Mouse (Mus musculus): ENCODE data around the gene Plekhb2.
A peak's percentile ranks its signal among the peaks of the same experiment; 100 is the strongest.

Plekhb2 gene

DNA sequence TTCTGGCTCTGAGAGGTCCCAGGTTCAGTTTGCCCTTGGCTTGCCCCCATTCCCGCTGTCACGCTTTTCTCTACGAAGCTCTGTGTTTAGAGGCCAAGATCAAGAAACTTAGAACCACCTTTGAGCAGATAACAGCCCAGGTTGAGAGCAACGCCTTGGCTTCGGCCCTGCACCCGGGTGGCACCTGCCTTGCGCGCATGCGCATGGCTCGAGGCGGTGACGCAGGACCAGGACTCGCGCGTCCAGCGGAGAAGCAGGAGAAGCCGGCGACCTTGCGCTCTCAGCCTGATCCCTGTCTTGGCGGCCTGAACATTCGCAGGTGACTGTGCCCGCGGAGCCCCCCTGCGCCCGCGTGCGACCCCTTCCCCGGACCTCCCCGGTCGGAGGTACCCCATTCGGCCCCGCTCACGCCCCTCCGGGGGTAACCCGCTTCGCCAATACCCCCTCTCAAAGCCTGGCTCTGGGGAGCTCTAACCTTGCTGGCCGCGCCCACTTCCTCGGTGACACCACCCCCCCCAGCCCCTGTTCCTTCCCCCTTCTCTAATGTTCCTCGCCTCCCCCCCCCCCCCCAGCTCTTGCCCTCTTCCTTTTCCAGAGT, at the start of gene Plekhb2:
TSS of gene Plekhb2 (plus strand) at position 232 of the 598 bp plus-strand sequence.
- peak; percentile 95 to 97 for DNase-seq

- peak; percentile 73 to 81 for DNase-seq
These were observed 48.0 kb upstream of the Plekhb2 start for GRCm38 (mm10) chr1:34801616-34802289.

DNA sequence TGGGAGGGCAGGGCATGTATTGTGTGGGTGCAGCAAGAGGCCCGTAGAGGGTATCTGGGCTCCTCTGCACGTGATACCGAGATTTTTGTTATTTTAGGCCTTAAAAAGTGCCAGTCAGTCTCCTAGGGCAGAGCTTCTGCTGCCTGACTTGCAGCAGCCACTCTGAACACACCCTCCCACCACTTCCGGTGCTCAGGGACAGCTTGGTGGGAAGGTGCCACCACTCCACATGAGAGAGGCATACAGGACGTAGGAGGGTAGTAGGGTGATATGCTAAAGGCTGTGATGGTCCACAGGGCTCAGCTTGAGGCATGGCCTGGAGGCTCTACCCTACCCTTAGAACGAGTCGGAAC, 47.5 kb upstream of the Plekhb2 start:
- DNase-seq: no peak

- peak in 1 of 2 experiments; percentile 20 for DNase-seq
These were observed 44.9 kb upstream of the Plekhb2 start for GRCm38 (mm10) chr1:34804863-34805262.

GRCm38 (mm10) chr1:34805931-34806520, 43.8 kb upstream of the Plekhb2 start:
- DNase-seq: peak in 1 of 2 experiments; percentile 26

- peak; percentile 65 to 69 for DNase-seq
These were observed 41.3 kb upstream of the Plekhb2 start for GRCm38 (mm10) chr1:34808445-34808844.

- peak in 1 of 2 experiments; percentile 39 for DNase-seq
These were observed 39.5 kb upstream of the Plekhb2 start for GRCm38 (mm10) chr1:34810293-34810692.

GRCm38 (mm10) chr1:34811035-34811434, 38.7 kb upstream of the Plekhb2 start:
- DNase-seq: no peak

- DNase-seq: no peak
These were observed 38.2 kb upstream of the Plekhb2 start for GRCm38 (mm10) chr1:34811581-34811980.

DNA sequence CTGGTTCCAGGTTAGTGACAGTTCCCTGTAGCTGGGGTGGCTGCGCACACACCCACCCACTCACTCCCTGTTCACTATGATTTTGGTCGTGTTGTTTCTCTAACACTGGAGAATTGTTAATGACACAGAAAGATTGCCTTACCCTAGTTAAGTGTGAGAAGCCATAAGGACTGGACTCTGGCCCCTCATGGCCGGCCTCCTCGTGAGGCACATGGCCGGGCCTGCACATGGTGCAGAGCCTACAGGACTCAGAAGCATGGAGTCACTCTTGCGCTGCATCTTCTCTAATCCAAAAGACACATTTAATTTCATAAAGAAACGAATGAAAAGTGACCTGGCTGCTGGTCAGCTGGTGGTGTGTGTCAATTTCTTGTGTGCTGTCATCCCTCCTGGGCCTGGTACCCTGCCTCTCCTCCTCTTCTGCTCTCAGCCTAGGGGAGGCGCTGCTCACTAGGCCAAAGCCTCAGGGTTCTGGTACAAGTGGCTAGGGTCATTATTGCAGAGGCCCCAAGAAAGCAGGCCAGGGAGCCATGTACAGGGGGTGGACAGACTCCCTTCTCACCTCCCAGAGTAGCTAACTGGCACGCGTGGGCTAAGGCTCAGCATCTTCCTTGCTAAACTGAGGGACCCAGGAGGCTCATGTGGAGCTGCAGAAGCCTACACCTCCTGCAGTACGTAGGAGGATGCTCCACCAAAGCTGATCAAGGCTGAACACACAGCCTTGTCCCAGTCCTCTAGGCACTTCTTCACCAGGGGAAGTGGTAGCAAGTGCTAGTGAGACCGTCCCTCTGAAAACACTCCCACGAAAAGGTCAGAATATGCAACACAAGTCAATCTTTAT, 37.1 kb upstream of the Plekhb2 start:
- no peak for DNase-seq

- no peak for DNase-seq
These were observed 33.9 kb upstream of the Plekhb2 start for GRCm38 (mm10) chr1:34815843-34816242.

- DNase-seq: no peak
These were observed 30.4 kb upstream of the Plekhb2 start for GRCm38 (mm10) chr1:34819225-34819910.

DNA sequence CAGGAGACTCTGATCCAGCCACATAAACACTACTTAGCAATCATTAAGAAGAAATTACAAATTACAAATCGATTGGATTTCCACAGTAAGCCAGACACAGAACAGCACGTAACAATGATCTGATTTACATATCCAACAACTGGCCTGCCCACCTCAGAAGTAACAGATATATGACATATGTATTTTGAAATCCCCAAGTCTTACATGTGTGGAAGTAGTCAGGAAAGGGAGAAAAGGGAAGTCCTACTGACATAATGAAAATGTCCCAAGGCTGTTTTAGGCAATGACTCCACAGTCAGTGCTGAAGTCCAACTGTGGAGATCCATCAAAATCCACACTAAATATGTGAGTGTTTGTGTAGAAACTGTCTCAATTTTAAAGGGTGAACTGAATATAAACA, 28.4 kb upstream of the Plekhb2 start:
- DNase-seq: no peak

DNA sequence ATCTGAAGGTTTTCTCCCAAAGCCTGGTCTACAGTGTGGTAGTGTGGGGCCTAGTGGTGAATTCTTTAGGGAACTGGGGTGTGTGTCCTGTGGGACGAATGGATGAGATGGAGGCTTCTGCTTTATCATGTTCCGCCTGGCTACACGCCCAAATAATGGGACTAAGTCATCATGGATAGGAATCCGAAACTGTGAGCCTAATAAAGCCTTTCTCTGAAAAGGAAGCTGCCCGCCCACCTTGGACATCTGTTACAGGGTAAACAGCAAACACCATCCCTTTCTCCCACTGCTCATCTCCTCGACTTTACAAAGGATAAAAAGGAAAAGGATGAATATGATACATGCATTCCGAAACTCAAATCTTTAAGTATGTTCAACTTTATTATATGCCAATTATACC, 27.8 kb upstream of the Plekhb2 start:
- no peak for DNase-seq

DNA sequence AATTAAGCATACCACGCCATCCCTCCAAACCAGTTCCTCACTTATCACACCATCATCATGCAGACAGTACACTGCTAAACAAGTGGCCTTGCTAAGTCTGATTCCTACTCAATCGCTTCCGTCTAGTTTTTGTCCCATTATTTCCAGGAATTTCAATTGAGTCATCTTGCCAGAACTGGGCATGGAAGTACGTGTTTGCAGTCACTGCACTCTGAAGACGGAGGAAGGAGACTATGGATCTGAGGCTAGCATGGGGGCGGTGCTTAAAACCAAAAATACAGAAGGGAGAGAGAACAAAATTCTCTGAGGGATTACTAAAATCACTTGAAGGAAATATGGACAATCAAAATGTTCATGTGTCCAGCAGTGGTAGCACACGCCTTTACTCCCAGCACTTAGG, 27.0 kb upstream of the Plekhb2 start:
- DNase-seq: no peak

DNA sequence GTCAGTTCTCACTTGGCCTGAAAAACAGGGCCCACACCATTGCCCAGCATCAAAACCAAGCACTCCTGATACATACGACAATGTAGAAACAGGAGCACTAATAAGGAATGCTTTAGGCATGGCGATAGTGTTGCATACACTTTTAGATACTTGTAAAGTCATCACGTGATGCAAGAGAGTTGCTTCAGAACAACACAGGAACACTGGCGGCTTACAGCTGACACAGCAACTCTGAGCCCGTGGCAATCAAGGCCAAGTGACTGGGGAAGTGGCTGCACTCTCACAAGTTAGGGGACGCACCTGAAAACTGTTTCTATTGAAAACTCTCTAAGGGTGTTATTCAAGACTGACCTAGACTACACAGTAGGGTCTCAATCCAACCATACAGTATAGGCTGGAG, 26.4 kb upstream of the Plekhb2 start:
- no peak for DNase-seq

DNA sequence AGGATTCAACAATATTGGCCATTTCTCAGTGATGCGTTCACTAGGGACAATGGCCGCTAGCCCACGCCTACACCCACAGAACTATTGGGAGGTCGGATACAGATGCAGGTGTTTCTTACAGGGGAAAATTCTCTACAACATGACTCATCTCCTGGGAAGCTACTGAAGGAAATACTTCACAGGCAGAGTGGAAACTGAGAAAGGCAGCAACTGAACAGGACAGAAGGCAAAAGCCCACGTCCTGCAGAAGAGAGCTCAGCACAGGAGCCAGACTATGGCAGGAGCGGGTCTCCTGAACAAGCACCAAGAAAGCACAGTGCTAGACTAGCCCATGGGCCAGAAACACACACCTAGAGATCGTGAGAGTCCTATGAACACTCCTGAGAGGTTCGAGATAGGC, 25.6 kb upstream of the Plekhb2 start:
- DNase-seq: no peak

- DNase-seq: no peak
These were observed 23.9 kb upstream of the Plekhb2 start for GRCm38 (mm10) chr1:34825909-34826308.

DNA sequence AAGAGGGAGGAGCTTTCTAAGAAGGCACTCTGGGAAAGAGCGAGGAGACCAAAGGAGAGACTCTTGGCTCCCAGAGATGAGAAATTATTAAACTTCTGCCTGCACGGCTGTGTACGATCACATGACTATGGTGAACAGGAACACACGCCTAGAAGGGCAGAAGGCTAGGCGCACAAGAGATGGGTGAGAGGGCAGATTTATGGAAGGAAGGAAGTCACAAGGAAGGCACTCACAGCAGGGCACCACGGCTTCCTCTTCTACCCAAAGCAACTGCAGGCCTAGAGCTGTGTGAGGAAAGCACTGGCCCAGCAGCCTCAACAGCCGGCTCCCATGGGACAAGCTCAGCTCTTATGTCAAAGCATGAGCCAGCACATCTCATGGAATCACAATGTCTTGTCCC, 21.9 kb upstream of the Plekhb2 start:
- DNase-seq: no peak

DNA sequence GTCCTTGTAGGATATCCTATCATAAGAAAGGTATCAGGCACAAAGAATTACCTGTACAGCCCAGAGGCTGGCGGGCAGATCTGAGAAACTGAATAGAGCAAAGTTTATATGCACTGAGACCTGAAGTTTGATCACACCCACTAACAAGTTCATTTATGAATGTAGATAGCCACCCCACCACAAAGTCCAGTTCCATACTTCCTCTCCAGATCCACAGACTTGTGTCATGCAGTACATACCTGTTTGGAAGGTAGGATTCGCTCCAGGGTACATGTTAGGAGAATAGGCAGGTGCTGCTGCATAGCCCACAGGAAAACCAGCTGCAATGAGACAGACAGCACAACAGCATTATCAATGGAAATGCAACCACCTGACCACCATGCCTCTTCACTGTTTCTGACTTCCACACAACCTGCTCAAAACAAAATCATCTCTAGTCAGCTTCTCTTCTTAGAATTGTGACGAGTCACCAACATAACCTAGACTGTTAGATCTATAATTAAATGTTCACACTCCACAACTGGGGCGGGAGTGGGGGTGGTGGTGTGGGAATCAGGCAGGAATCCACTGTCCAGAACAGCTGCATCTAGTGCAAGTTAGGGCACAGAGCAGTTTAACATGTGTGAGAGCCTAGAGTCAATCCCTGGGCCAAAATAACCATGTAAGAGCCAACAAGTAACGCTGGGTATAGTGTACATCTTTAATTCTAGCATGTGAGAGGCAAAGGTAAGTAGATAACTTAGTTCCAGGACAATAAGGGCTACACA, 21.1 kb upstream of the Plekhb2 start:
- no peak for DNase-seq

GRCm38 (mm10) chr1:34830934-34831333, 18.8 kb upstream of the Plekhb2 start:
- no peak for DNase-seq

- no peak for DNase-seq
These were observed 18.4 kb upstream of the Plekhb2 start for GRCm38 (mm10) chr1:34831381-34831780.
